Mouse (Mus musculus) cerebellum, adult 11-12 months (tissue): ENCODE data around the gene Erf.

Experiments
- DNase-seq: peaks from one replicate; pipeline ENCODE4 v3.0.0; 2022

Gene Erf

DNA sequence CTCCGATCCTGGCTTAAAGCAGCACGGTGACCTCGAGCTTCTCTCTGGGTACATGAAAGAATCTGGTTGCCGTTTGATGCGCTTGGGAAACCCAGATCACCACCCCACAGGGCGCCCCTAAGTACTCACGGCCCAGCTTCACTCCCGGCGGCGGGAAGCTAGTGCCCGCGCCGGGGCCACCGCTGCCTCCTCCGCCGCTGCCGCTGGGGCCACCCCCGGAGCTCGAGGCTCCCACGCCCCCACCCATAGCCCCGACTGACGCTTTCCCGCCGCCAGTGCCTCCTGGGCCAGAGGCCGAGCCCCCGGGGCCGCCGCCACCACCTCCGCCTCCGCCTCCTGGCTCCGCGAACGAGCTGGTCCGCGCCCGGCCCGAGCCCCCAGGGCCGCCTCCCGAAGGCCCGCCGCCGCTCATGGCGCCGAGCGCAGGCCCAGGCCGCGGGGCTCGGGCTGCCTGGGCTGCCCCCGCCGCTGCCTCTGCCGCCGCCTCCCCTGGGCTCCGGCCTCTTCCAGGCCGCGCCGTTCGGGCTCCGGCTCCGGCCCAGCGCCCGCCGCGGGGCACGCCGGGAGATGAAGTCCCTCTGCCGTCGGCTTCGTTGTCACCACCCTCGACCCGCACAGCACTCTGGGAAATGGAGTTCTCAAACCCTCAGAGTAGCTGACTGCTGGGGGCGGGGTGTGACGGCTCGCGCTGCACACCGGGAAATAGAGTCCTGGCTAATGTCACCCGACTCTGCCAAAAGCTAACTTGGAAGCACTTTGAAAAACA is 13.1 kb downstream of the Erf start, which contains the start of gene Gsk3a:
Gene Gsk3a, minus strand, starts transcription at position 603 of the 766 bp plus-strand sequence.
- DNase-seq = peak; percentile 98

- DNase-seq = peak; percentile 47
These were observed 15.0 kb downstream of the Erf start for GRCm38 (mm10) chr7:25235526-25235925.

- no peak for DNase-seq
These were observed 17.5 kb downstream of the Erf start for GRCm38 (mm10) chr7:25233061-25233460.

DNA sequence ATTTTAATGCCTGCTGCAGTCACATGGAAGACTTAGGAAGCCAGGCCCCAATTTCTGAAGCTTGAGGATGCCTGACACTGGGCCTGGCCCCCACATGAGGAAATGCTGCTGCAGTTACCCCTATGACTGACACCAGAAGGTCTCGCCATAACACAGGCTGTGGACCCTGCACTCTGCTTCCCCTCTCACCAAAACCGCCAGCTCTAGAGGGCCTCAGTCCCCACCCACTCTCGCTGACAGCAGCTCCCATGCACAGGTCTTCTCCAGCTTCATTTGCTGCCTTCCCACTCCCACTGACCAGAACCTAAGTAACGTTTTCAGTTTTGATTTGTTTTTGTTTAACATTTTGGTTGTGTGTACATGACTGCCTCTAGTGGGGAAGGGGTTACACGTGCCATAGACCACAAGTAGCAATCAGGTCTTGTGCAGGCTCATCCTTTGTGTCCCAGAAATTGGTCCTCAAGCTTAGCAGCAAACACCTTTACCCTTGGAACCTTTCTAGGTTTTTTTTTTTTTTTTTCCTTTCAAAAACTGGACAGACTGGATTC is 18.4 kb downstream of the Erf start:
- DNase-seq = no peak

GRCm38 (mm10) chr7:25230690-25231285 is 19.8 kb downstream of the Erf start:
- DNase-seq = no peak

DNA sequence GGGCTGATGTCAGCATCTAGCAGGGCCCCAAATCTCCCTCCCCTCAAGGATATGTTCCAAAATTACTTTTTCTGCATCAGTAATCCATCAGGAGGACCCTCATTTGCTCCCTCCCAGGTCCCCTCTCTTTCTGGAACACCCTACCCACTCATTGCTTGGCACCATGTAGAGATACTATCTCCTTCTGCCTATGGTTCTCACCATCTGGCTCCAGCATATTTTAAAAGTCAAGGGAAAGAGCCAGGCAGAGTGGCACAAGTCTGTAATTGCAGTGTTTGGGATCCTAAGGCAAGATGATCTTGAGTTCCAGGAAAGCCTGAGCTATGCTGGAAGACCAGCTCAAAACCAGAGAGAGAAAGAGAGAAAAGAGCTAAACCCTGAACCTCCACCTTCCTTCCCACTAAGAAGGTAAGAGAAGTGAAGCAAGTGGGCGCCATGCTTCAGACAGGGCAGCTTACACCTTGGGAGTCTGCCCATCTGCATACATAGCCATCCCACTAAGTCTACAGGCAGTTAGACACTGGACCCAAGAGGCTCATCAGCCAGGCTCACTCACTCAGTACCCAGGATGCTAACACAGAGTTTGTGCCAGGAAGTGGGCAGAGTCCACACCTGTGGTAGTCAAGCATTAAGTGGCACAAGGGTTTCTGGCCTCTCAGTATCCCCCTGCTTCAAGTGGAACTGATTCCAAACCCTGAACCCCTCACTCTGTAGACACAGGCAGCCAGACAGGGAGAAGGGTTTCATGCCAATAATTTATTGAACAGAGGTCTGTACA is 22.8 kb downstream of the Erf start:
- DNase-seq = no peak

GRCm38 (mm10) chr7:25222275-25222967 is 28.1 kb downstream of the Erf start:
- DNase-seq = peak; percentile 49

- DNase-seq = peak; percentile 98
These were observed 29.3 kb downstream of the Erf start, which contains the start of gene Zfp526 for GRCm38 (mm10) chr7:25221102-25221883. Gene Zfp526, plus strand, starts transcription at chr7:25221425.

GRCm38 (mm10) chr7:25220457-25221101 is 30.0 kb downstream of the Erf start, which contains the start of gene Dedd2:
Gene Dedd2, minus strand, starts transcription at chr7:25220615.
- peak; percentile 70 for DNase-seq

GRCm38 (mm10) chr7:25219756-25220456 is 30.7 kb downstream of the Erf start:
- peak; percentile 97 for DNase-seq

- no peak for DNase-seq
These were observed 31.2 kb downstream of the Erf start for GRCm38 (mm10) chr7:25219416-25219750.

DNA sequence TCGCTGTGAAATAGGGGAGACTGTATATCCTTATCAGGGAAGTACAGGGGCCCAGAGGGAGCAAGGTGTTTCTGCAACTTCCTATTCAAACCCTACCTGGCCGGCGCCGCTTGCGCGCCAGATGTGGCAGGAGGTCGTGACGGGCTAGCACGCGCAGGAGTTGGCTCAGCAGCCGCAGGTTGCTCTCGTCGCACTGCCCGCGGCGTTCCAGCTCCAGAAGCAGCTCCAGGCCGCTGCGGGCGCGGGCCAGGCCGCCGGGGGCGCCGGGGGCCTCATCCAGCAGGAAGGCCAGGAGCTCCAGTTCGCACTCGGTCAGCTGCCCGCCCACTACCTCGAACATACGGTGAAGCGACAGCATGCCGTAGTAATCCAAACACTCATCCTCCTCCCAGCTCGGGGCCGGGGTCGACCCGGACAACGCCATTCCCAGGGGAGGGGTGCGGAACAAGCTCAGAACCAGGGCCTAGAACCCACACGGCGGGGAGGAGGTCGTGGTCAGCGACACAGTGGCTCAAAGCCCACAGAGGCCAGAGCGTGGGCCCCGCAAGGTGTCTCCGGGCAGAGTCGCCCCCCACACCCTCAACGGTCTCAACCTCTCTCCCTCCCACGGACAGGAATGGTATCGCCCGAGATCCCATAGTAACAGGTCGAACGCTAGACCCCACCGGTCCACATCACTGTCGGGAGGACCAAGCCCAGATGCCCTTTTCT is 31.7 kb downstream of the Erf start:
- peak; percentile 78 for DNase-seq

DNA sequence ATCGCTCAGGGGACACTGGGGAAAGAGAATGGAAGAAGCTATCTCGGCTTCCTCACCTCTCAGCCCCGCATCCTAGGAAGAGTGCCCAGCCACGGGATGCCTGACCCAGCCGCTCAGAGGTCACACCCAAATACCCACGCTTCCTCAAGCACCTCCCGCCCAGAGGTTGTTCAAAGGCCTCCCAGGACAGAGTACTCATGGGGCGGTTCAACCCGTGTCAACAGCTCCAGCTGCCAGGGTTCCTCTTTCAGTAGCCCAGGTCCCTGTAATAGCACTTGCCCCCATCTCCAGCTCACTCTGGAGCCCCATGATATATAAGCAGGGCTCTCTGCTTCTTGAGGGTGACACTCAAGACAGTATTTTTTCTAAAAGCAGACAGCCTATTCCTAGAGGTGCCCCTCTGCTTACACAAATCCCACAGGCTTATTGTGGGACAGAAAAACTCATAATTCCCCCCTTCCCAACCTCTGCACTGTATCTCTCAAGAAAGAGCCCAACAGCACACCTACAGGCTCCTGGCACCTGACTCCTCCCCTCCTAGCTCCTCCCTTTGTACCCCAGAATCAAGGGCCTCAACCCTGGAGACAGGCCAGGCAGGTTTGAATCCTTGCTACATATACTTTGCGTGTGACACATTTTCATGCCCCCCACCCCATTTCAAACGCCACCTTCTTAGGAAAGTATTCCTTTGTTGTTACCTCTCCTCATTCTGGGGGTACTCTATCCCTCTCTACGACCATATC is 32.7 kb downstream of the Erf start:
- peak; percentile 59 for DNase-seq

- DNase-seq = no peak
These were observed 36.4 kb downstream of the Erf start for GRCm38 (mm10) chr7:25214172-25214571.

DNA sequence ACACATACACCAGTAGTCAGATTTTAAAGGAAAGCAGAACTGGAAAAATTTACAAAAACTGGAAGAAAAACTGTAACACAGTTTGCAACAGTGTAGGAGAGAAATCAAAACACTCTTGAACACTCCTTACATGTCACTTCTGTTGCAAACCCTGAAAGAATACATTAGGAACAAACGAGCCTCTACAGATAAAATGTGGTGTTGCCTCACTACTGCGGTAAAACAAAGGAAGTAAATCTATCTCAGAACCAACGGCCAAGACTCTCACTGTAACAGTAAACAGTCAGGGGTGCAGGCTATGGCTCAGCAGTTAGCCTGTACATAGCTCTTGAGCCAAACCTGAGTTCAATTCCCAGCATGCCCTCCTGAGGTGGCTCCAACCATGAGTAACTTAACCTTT is 37.5 kb downstream of the Erf start:
- DNase-seq = no peak

- no peak for DNase-seq
These were observed 40.1 kb downstream of the Erf start for GRCm38 (mm10) chr7:25210482-25210881.

- no peak for DNase-seq
These were observed 41.4 kb downstream of the Erf start for GRCm38 (mm10) chr7:25209161-25209622.

GRCm38 (mm10) chr7:25206094-25206830 is 44.3 kb downstream of the Erf start:
- DNase-seq = peak; percentile 61
